Mouse (Mus musculus): ENCODE results near the gene Sv2b. TPM values are rescaled to one million over a fixed set of nuclear protein-coding genes. Genes with fewer than 3 reads are reported as not detected.
"Not testable (repeated sequence)": the region's sequence is repeated elsewhere in the genome, so short reads cannot be mapped to it uniquely, and the experiment has no call there.

The Sv2b gene
- 2.1 and 2.9 TPM in 2 replicates for polyA plus RNA-seq (2015; fragmentation: Nextera tagmentation; extraction: Ambion mirVana)

- no peak for DNase-seq (ENCODE audit: low spot score)
These were observed at the start of gene Sv2b for GRCm38 (mm10) chr7:75308457-75309312. Gene Sv2b, minus strand, starts transcription at chr7:75309262.

GRCm38 (mm10) chr7:75358284-75358851, 49.3 kb upstream of the Sv2b start:
- no peak for DNase-seq (ENCODE audit: low spot score)

- DNase-seq (ENCODE audit: low spot score) = no peak
These were observed 46.5 kb upstream of the Sv2b start for GRCm38 (mm10) chr7:75355521-75355920.

- no peak for DNase-seq (ENCODE audit: low spot score)
These were observed 43.8 kb upstream of the Sv2b start for GRCm38 (mm10) chr7:75352777-75353374.

- no peak for DNase-seq (ENCODE audit: low spot score)
These were observed 41.1 kb upstream of the Sv2b start for GRCm38 (mm10) chr7:75350172-75350571.

- no peak for DNase-seq (ENCODE audit: low spot score)
These were observed 23.2 kb upstream of the Sv2b start for GRCm38 (mm10) chr7:75332311-75332710.

GRCm38 (mm10) chr7:75329740-75330142, 20.7 kb upstream of the Sv2b start:
- no peak for DNase-seq (ENCODE audit: low spot score)

- DNase-seq (ENCODE audit: low spot score) = no peak
These were observed 19.8 kb upstream of the Sv2b start for GRCm38 (mm10) chr7:75328721-75329362.

GRCm38 (mm10) chr7:75325273-75325672, 16.2 kb upstream of the Sv2b start:
- no peak for DNase-seq (ENCODE audit: low spot score)

GRCm38 (mm10) chr7:75322742-75323141, 13.7 kb upstream of the Sv2b start:
- not testable (repeated sequence) for DNase-seq (ENCODE audit: low spot score)

GRCm38 (mm10) chr7:75320009-75320408, 10.9 kb upstream of the Sv2b start:
- no peak for DNase-seq (ENCODE audit: low spot score)

GRCm38 (mm10) chr7:75318320-75318719, 9.3 kb upstream of the Sv2b start:
- no peak for DNase-seq (ENCODE audit: low spot score)

- DNase-seq (ENCODE audit: low spot score) = no peak
These were observed 5.8 kb upstream of the Sv2b start for GRCm38 (mm10) chr7:75314873-75315272.

- DNase-seq (ENCODE audit: low spot score) = no peak
These were observed 508 bp upstream of the Sv2b start for GRCm38 (mm10) chr7:75309570-75309969.

- DNase-seq (ENCODE audit: low spot score) = no peak
These were observed 964 bp downstream of the Sv2b start for GRCm38 (mm10) chr7:75308140-75308456.

- DNase-seq (ENCODE audit: low spot score) = no peak
These were observed 1.4 kb downstream of the Sv2b start for GRCm38 (mm10) chr7:75307570-75308087.

GRCm38 (mm10) chr7:75305901-75306465, 3.1 kb downstream of the Sv2b start:
- DNase-seq (ENCODE audit: low spot score) = no peak

GRCm38 (mm10) chr7:75302523-75303215, 6.4 kb downstream of the Sv2b start:
- DNase-seq (ENCODE audit: low spot score) = no peak

GRCm38 (mm10) chr7:75299245-75299644, 9.8 kb downstream of the Sv2b start:
- DNase-seq (ENCODE audit: low spot score) = no peak

GRCm38 (mm10) chr7:75296688-75297119, 12.4 kb downstream of the Sv2b start:
- DNase-seq (ENCODE audit: low spot score) = no peak
